Mouse (Mus musculus): ENCODE results near the gene Scd2. TPM values are rescaled to one million over a fixed set of nuclear protein-coding genes. Genes with fewer than 3 reads are reported as not detected.
"Not testable (repeated sequence)": the region's sequence is repeated elsewhere in the genome, so short reads cannot be mapped to it uniquely, and the experiment has no call there.

The Scd2 gene
- 212 and 224 TPM in 2 replicates for polyA plus RNA-seq (2014; fragmentation: Nextera tagmentation; extraction: Ambion mirVana)

GRCm38 (mm10) chr19:44292941-44293768 lies at the start of gene Scd2:
Gene Scd2 (plus strand): TSS chr19:44293674.
- peak within 1 kb of the TSS; percentile 82 for H3K4me2 ChIP-seq (ENCODE audit: low read depth, low read length)
- H3K27me3 ChIP-seq (replicated peaks; ENCODE audit: control insufficient read depth, insufficient read depth, low read length) = no peaks in the 10 kb centered on the region
- no peaks in the 10 kb centered on the region for H3K9me3 ChIP-seq (ENCODE audit: control insufficient read depth, low read length)
- H3K9ac ChIP-seq (ENCODE audit: low read depth, low read length) = peak within 1 kb of the TSS; percentile 89
- H3K36me3 ChIP-seq (ENCODE audit: control insufficient read depth, insufficient read depth, low read length) = peaks cover 34% of the 10 kb centered on the region
- H3K4me1 ChIP-seq (ENCODE audit: control insufficient read depth, insufficient read depth, low read length) = peaks cover 27% of the 10 kb centered on the region
- peak within 1 kb of the TSS; percentile 71 for H3K4me3 ChIP-seq (ENCODE audit: low read depth, low read length)
- H3K27ac ChIP-seq (replicated peaks; ENCODE audit: low read depth, low read length) = peak within 1 kb of the TSS; percentile 95
- WGBS = 5% methylated on average over 21 of the region's 21 CpGs
- DNase-seq (ENCODE audit: low spot score) (peak; percentile 38), ATAC-seq (ENCODE audit: low read depth) (peak; percentile 27)

GRCm38 (mm10) chr19:44245761-44246171 lies 47.7 kb upstream of the Scd2 start:
- Histone ChIP-seq H3K27me3 (replicated peaks; ENCODE audit: control insufficient read depth, insufficient read depth, low read length) (no peaks in the 10 kb centered on the region), H3K4me1 (ENCODE audit: control insufficient read depth, insufficient read depth, low read length) (peaks cover 18% of the 10 kb centered on the region), H3K4me2 (ENCODE audit: low read depth, low read length) (peak overlapping the region; percentile 29; the same call in 1 of the 2 replicates), H3K4me3 (ENCODE audit: low read depth, low read length) (no peak overlapping the region), H3K9ac (ENCODE audit: low read depth, low read length) (no peak overlapping the region), H3K27ac (replicated peaks; ENCODE audit: low read depth, low read length) (no peak overlapping the region), H3K36me3 (ENCODE audit: control insufficient read depth, insufficient read depth, low read length) (no peaks in the 10 kb centered on the region), H3K9me3 (ENCODE audit: control insufficient read depth, low read length) (no peaks in the 10 kb centered on the region)
- peak; percentile 92 for DNase-seq (ENCODE audit: low spot score)
- no peak for ATAC-seq (ENCODE audit: low read depth)
- 11% methylated on average over 5 of the region's 5 CpGs for WGBS

DNA sequence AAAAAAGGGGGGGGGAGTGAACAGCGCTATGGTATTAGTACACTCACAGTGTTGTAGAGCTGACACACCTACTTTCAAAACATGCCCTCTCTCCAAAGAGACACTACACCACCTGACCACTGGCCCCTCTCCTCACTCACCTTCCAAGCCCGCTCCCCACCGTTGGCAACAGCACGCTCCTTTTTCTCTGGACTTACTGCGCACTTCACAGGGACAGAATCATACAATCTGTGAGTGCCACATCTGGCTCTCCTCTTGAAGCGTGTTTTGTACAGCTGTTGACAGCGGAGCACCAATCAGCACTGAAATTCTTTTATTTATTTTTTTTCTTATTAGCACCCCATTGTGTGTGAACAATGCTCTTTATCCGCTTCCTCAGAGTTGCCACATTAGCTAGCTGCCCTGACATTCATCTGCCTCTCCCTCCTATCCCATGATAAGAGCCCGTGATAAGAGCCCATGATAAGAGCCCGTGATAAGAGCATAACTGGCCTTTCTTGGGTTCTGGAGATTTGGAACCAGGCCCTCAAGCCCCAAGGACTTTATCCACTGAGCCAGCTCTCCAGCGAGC lies 47.0 kb upstream of the Scd2 start:
- WGBS = 55% methylated on average over 11 of the region's 11 CpGs
- Histone ChIP-seq H3K9me3 (ENCODE audit: control insufficient read depth, low read length) (no peaks in the 10 kb centered on the region), H3K4me3 (ENCODE audit: low read depth, low read length) (no peak overlapping the region), H3K27ac (replicated peaks; ENCODE audit: low read depth, low read length) (no peak overlapping the region), H3K9ac (ENCODE audit: low read depth, low read length) (no peak overlapping the region), H3K4me1 (ENCODE audit: control insufficient read depth, insufficient read depth, low read length) (peaks cover 18% of the 10 kb centered on the region), H3K36me3 (ENCODE audit: control insufficient read depth, insufficient read depth, low read length) (no peaks in the 10 kb centered on the region), H3K4me2 (ENCODE audit: low read depth, low read length) (peak overlapping the region; percentile 72), H3K27me3 (replicated peaks; ENCODE audit: control insufficient read depth, insufficient read depth, low read length) (no peaks in the 10 kb centered on the region)
- no peak for ATAC-seq (ENCODE audit: low read depth)
- DNase-seq (ENCODE audit: low spot score) = no peak

- H3K4me2 ChIP-seq (ENCODE audit: low read depth, low read length) = peak overlapping the region; percentile 72
- WGBS = 2% methylated on average over 25 of the region's 25 CpGs
- H3K9me3 ChIP-seq (ENCODE audit: control insufficient read depth, low read length) = no peaks in the 10 kb centered on the region
- ATAC-seq (ENCODE audit: low read depth) (peak; percentile 22), DNase-seq (ENCODE audit: low spot score) (peak; percentile 53)
- H3K27me3 ChIP-seq (replicated peaks; ENCODE audit: control insufficient read depth, insufficient read depth, low read length) = no peaks in the 10 kb centered on the region
- H3K27ac ChIP-seq (replicated peaks; ENCODE audit: low read depth, low read length) = peak overlapping the region; percentile 92
- peak overlapping the region; percentile 62 for H3K9ac ChIP-seq (ENCODE audit: low read depth, low read length)
- peaks cover 18% of the 10 kb centered on the region for H3K4me1 ChIP-seq (ENCODE audit: control insufficient read depth, insufficient read depth, low read length)
- peak overlapping the region; percentile 45 for H3K4me3 ChIP-seq (ENCODE audit: low read depth, low read length)
- H3K36me3 ChIP-seq (ENCODE audit: control insufficient read depth, insufficient read depth, low read length) = no peaks in the 10 kb centered on the region
These were observed 46.0 kb upstream of the Scd2 start for GRCm38 (mm10) chr19:44247281-44248080.

GRCm38 (mm10) chr19:44248081-44248853 lies 45.2 kb upstream of the Scd2 start:
- Histone ChIP-seq H3K36me3 (ENCODE audit: control insufficient read depth, insufficient read depth, low read length) (no peaks in the 10 kb centered on the region), H3K27me3 (replicated peaks; ENCODE audit: control insufficient read depth, insufficient read depth, low read length) (no peaks in the 10 kb centered on the region), H3K9ac (ENCODE audit: low read depth, low read length) (peak overlapping the region; percentile 62), H3K4me1 (ENCODE audit: control insufficient read depth, insufficient read depth, low read length) (peaks cover 18% of the 10 kb centered on the region), H3K27ac (replicated peaks; ENCODE audit: low read depth, low read length) (peak overlapping the region; percentile 92), H3K4me2 (ENCODE audit: low read depth, low read length) (peak overlapping the region; percentile 72), H3K4me3 (ENCODE audit: low read depth, low read length) (peak overlapping the region; percentile 45), H3K9me3 (ENCODE audit: control insufficient read depth, low read length) (no peaks in the 10 kb centered on the region)
- WGBS = 1% methylated on average over 36 of the region's 36 CpGs
- DNase-seq (ENCODE audit: low spot score) (peak; percentile 99), ATAC-seq (ENCODE audit: low read depth) (peak; percentile 99)

- H3K9ac ChIP-seq (ENCODE audit: low read depth, low read length) = no peak overlapping the region
- H3K27me3 ChIP-seq (replicated peaks; ENCODE audit: control insufficient read depth, insufficient read depth, low read length) = no peaks in the 10 kb centered on the region
- no peak for ATAC-seq (ENCODE audit: low read depth)
- H3K4me1 ChIP-seq (ENCODE audit: control insufficient read depth, insufficient read depth, low read length) = peaks cover 18% of the 10 kb centered on the region
- no peaks in the 10 kb centered on the region for H3K36me3 ChIP-seq (ENCODE audit: control insufficient read depth, insufficient read depth, low read length)
- DNase-seq (ENCODE audit: low spot score) = no peak
- peak overlapping the region; percentile 72 for H3K4me2 ChIP-seq (ENCODE audit: low read depth, low read length)
- H3K9me3 ChIP-seq (ENCODE audit: control insufficient read depth, low read length) = no peaks in the 10 kb centered on the region
- peak overlapping the region; percentile 45 for H3K4me3 ChIP-seq (ENCODE audit: low read depth, low read length)
- WGBS = 59% methylated on average over 11 of the region's 11 CpGs
- peak overlapping the region; percentile 92 for H3K27ac ChIP-seq (replicated peaks; ENCODE audit: low read depth, low read length)
These were observed 44.6 kb upstream of the Scd2 start for GRCm38 (mm10) chr19:44248854-44249351.

- not testable (repeated sequence) for ATAC-seq (ENCODE audit: low read depth); H3K9me3 ChIP-seq (ENCODE audit: control insufficient read depth, low read length); DNase-seq (ENCODE audit: low spot score); H3K9ac ChIP-seq (ENCODE audit: low read depth, low read length); H3K27me3 ChIP-seq (replicated peaks; ENCODE audit: control insufficient read depth, insufficient read depth, low read length); H3K36me3 ChIP-seq (ENCODE audit: control insufficient read depth, insufficient read depth, low read length); H3K27ac ChIP-seq (replicated peaks; ENCODE audit: low read depth, low read length); H3K4me3 ChIP-seq (ENCODE audit: low read depth, low read length); H3K4me2 ChIP-seq (ENCODE audit: low read depth, low read length)
- 90% methylated on average over 6 of the region's 6 CpGs for WGBS
- peaks cover 16% of the 10 kb centered on the region for H3K4me1 ChIP-seq (ENCODE audit: control insufficient read depth, insufficient read depth, low read length)
These were observed 42.3 kb upstream of the Scd2 start for GRCm38 (mm10) chr19:44251138-44251537.

Data from embryonic facial prominence, embryonic 14.5 days (tissue).